Mouse (Mus musculus) cerebellum, postnatal 4 days (tissue): Measurements from ENCODE around the gene Rab11fip5.
A peak's percentile ranks its signal among the peaks of the same experiment; 100 is the strongest.

ENCODE experiments used
- DNase-seq, 2 experiments: peaks; one replicate each; pipeline ENCODE4 v3.0.0; 2022; ENCODE audit warnings: low spot score in 2 of 2, mixed read lengths in 1 of 2

The Rab11fip5 gene

GRCm38 (mm10) chr6:85314064-85314798 lies 60.2 kb downstream of the Rab11fip5 start:
- DNase-seq, result no peak

DNA sequence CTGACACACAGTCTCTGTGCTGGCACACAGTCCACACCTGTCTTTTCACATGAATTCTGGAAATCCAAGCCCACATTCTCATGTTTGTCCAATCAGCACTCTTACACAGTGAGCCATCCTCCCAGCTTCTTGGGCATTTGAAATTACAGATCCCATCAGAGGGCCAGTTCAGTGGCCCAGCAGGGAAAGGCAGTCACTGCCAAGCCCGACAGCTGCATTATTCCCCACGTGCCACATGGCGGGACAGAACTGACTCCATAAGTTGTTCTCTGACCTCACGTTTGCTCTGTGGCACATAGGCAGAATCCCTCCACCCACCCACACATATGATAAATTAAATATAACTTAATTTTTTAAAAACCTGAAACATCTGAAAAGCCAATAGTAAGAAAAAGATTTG lies 66.5 kb downstream of the Rab11fip5 start:
- DNase-seq, result peak in 1 of 2 experiments; percentile 42

- no peak for DNase-seq
Measured at GRCm38 (mm10) chr6:85306375-85306774, 68.1 kb downstream of the Rab11fip5 start.

DNA sequence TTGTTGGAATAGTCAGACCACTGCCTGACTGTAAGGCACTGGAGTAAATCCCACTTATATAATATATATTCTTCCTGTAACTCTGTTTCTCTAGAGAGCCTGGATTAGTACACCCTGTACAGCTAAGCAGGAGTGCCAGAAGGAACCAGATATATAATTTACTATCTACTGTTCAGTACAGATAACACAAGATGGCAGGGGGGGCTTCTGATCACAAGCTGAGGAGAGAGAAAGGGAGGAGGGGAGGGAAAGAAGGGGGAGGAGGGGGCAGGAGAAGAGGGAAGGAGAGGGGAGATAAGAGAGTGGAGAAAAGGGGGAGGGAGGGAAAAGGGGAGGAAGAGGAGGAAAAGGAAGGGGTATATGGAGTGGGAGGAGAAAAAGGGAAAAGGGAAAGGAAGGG lies 68.6 kb downstream of the Rab11fip5 start:
- no peak for DNase-seq

GRCm38 (mm10) chr6:85304966-85305365 lies 69.5 kb downstream of the Rab11fip5 start:
- no peak for DNase-seq

DNA sequence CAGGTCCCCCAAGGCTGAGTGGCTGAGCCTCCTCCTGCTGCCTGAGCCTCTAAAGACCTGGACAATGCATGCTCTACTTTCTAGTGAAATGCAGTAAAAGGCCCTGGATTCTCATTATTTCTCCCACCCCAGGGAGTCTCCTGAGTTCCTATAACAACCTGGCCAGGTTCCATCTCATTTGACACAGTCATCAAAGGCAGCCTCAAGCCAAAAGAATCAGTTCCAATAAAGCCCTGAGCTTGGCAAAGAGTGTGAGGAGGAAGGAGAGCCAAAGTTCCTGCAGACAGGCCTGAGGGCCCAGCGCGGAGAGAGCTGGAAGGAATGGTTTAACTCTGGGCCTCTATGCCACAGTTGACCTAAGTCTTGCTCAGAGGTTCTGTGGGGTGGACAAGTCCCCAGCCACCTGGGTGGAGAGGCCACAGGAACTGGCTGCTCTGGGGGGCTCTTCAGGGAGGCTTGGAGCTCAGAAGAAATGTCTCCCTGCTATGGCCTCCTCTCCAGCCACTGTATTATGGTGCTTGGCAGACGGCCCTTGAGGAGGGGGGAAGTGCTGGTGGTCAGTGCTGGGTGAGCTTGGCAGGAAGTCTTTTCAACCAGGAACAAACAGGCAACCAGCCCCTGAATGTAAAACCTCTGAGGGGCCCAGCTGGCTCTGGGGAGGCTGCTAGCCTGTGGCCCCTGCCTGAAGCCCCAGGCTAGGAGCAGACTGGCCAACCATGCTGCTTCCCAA lies 71.9 kb downstream of the Rab11fip5 start:
- peak in 1 of 2 experiments; percentile 76 for DNase-seq

GRCm38 (mm10) chr6:85295384-85296167 lies 78.9 kb downstream of the Rab11fip5 start:
- peak in 1 of 2 experiments; percentile 58 for DNase-seq

- DNase-seq, result no peak
Measured at GRCm38 (mm10) chr6:85294004-85294379, 80.4 kb downstream of the Rab11fip5 start.

DNA sequence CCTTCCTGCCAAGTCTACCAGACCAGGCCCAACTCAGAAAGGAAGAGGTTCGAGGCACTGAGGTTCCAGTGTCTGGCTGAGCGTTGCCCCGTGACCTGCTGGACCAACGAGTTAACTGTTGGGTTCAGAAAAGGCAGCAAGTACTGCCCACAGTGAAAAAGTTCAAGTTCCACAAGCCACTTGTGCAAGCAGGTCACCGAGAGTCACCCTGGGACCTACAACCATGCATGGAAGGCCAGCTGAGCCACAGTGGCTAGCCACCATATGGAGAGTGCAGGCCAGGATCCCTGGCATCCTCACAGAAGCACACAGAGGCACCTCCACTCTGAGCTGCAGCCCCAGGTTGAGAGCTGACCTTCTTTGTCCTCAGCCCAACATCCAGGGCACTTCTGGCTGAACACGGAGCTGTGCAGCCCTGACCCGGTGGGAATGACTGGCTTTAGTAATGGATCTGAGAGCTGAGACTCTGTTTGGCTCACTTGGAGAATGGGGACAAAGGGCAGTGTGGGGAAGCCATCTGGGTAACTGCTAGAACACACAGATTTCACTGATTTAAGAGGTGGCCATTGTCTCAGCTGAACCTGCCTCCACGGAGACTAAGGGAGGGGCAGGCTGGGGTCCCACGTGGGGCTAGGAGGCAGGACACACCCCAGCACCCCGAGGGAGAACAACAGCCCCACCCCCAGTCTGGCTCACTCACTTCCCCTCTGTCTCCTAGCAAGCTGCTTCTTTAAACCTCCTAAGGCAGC lies 81.0 kb downstream of the Rab11fip5 start:
- no peak for DNase-seq

GRCm38 (mm10) chr6:85290869-85291824 lies 83.3 kb downstream of the Rab11fip5 start:
- no peak for DNase-seq

- no peak for DNase-seq
Measured at GRCm38 (mm10) chr6:85288193-85288857, 86.1 kb downstream of the Rab11fip5 start.

DNA sequence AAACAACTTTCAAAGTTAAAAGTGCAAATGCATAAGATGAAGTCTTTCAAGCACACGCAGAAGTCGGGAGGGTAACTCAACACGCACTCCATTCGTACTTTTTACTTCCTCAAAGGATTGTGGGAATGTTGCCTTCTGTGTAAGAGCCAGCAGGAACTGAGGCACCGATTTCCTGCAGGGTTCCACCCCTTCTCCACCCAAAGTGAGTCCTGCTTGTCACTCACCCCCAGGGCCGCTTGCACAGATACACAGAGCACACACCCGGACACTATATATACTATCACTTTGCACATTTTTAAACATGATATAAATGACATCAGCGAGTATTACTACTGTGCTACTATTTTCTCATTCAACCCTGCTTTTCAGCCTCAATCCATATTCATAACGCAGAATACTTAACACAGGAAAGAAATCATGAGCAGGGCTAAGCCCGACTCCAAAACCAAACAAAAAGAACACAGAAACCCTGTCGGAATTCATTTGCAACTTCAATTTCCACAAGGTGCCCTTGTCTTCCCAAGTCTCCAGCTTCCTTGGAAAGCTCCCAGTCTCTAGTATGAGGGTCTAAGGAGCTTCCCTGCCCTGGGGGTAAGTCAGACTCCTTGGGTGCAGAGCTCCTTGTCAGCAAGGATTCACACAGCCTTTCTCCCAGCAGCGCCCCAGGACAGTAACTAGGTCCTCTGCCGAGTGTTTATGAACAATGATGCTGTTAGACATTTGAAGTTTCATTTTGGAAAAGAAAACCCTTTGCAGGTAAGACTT lies 88.0 kb downstream of the Rab11fip5 start:
- DNase-seq, result no peak
